Mouse (Mus musculus) liver, embryonic 13.5 days (tissue): Measurements from ENCODE around the gene Dusp1. TPM values are rescaled to one million over a fixed set of nuclear protein-coding genes. Genes with fewer than 3 reads are reported as not detected.

ENCODE experiments used
- ATAC-seq: fragments of 200-750 bp; cut with Nextera tagmentation; 2 replicates; pipeline ENCODE4 v1.8.0; 2017; ENCODE audit warnings: low read depth, mild to moderate bottlenecking, moderate number of reproducible peaks, moderate library complexity
- DNase-seq: peaks from one replicate; pipeline ENCODE4 v3.0.0; 2022
- H3K27ac ChIP-seq: fragments of 300-500 bp; sonication (generic); 2 replicates; pipeline ENCODE4 v1.5.1; 2015; ENCODE audit warnings: moderate library complexity, mild to moderate bottlenecking, inconsistent platforms
- H3K27me3 ChIP-seq: fragments of 300-500 bp; sonication (generic); 2 replicates; pipeline ENCODE4 v1.6.1; 2015; ENCODE audit warnings: mild to moderate bottlenecking, inconsistent platforms
- H3K36me3 ChIP-seq: fragments of 300-500 bp; sonication (generic); 2 replicates; pipeline ENCODE4 v1.6.1; 2015; ENCODE audit warnings: mild to moderate bottlenecking, inconsistent platforms
- H3K4me1 ChIP-seq: fragments of 300-500 bp; sonication (generic); replicated peaks from 2 replicates; pipeline ENCODE4 v1.6.1; 2015; ENCODE audit warnings: inconsistent platforms
- H3K4me2 ChIP-seq: fragments of 300-500 bp; sonication (generic); 2 replicates; pipeline ENCODE4 v1.6.1; 2015; ENCODE audit warnings: inconsistent platforms, mild to moderate bottlenecking, moderate library complexity
- H3K4me3 ChIP-seq: fragments of 300-500 bp; sonication (generic); replicated peaks from 2 replicates; pipeline ENCODE4 v1.5.1; 2015; ENCODE audit warnings: mild to moderate bottlenecking, inconsistent platforms
- H3K9ac ChIP-seq: fragments of 300-500 bp; sonication (generic); 2 replicates; pipeline ENCODE4 v1.6.1; 2015; ENCODE audit warnings: mild to moderate bottlenecking, inconsistent platforms
- H3K9me3 ChIP-seq: fragments of 300-500 bp; sonication (generic); replicated peaks from 2 replicates; pipeline ENCODE4 v1.6.1; 2016; ENCODE audit warnings: inconsistent platforms
- WGBS: fragments of 180-500 bp; shearing (Covaris S2); methylation state at CpG from one replicate; pipeline ENCODE4 v1.1.7; 2015; ENCODE audit not compliant: insufficient replicate concordance; 5-methylcytosine and 5-hydroxymethylcytosine counted together
- polyA plus RNA-seq: library from polyadenylated mRNA; unstranded; fragments of >200 nt; fragmentation: Nextera tagmentation; extraction: Ambion mirVana; gene quantifications from 2 replicates; pipeline ENCODE4 v1.2.1, GENCODE M21; 2015

Gene Dusp1
- polyA plus RNA-seq, 1 experiment from 2014 or later: 22.2 TPM

GRCm38 (mm10) chr17:26561290-26561640 is 663 bp downstream of the Dusp1 start, which contains the start of gene Ergic1:
Gene Ergic1 (plus strand): TSS chr17:26561489.
- peaks cover 63% of the 10 kb centered on the region for H3K4me1 ChIP-seq
- under 1% methylated on average over 35 of the region's 36 CpGs for WGBS
- H3K9me3 ChIP-seq: 0 out of 2 replicates have a peak, but pooled peaks cover 2% of the 10 kb centered on the region
- peak; percentile 75 for DNase-seq
- peak within 1 kb of the TSS; percentile 47; the same call in 1 of the 2 replicates for H3K27ac ChIP-seq
- peaks cover 21% of the 10 kb centered on the region for H3K36me3 ChIP-seq
- peak within 1 kb of the TSS; percentile 70 for H3K4me3 ChIP-seq
- H3K27me3 ChIP-seq: peaks cover 6% of the 10 kb centered on the region; the same call in 1 of the 2 replicates
- peak; percentile 92 for ATAC-seq
- peak within 1 kb of the TSS; percentile 92 for H3K4me2 ChIP-seq
- H3K9ac ChIP-seq: peak within 1 kb of the TSS; percentile 79

GRCm38 (mm10) chr17:26560526-26561289 is 1.2 kb downstream of the Dusp1 start:
- H3K9ac ChIP-seq: peak overlapping the region; percentile 79
- peak overlapping the region; percentile 92 for H3K4me2 ChIP-seq
- ATAC-seq (0 out of 2 replicates have a peak, but pooled peaks have one; percentile 1), DNase-seq (no peak)
- H3K36me3 ChIP-seq: peaks cover 16% of the 10 kb centered on the region
- peak overlapping the region; percentile 5; the same call in 1 of the 2 replicates for H3K27ac ChIP-seq
- peaks cover 63% of the 10 kb centered on the region for H3K4me1 ChIP-seq
- no peaks in the 10 kb centered on the region for H3K9me3 ChIP-seq
- H3K27me3 ChIP-seq: peaks cover 10% of the 10 kb centered on the region; the same call in 1 of the 2 replicates
- H3K4me3 ChIP-seq: peak overlapping the region; percentile 70
- 35% methylated on average over 9 of the region's 9 CpGs for WGBS

GRCm38 (mm10) chr17:26553033-26553432 is 8.9 kb downstream of the Dusp1 start:
- no peak overlapping the region for H3K4me2 ChIP-seq
- peaks cover 60% of the 10 kb centered on the region for H3K27me3 ChIP-seq
- H3K9ac ChIP-seq: no peak overlapping the region
- no peaks in the 10 kb centered on the region for H3K9me3 ChIP-seq
- no peak overlapping the region for H3K27ac ChIP-seq
- no peak for DNase-seq
- no peak for ATAC-seq
- H3K4me3 ChIP-seq: no peak overlapping the region
- peaks cover 12% of the 10 kb centered on the region; the same call in 1 of the 2 replicates for H3K4me1 ChIP-seq
- H3K36me3 ChIP-seq: no peaks in the 10 kb centered on the region
- WGBS: 57% methylated on average over 3 of the region's 3 CpGs

- no peak overlapping the region for H3K4me2 ChIP-seq
- 71% methylated on average over 6 of the region's 6 CpGs for WGBS
- no peaks in the 10 kb centered on the region for H3K9me3 ChIP-seq
- peaks cover 18% of the 10 kb centered on the region; the same call in 1 of the 2 replicates for H3K4me1 ChIP-seq
- no peak overlapping the region for H3K27ac ChIP-seq
- H3K9ac ChIP-seq: no peak overlapping the region
- H3K36me3 ChIP-seq: no peaks in the 10 kb centered on the region
- peaks cover 58% of the 10 kb centered on the region for H3K27me3 ChIP-seq
- ATAC-seq (no peak), DNase-seq (no peak)
- H3K4me3 ChIP-seq: no peak overlapping the region
Observed at GRCm38 (mm10) chr17:26551104-26551503, 10.8 kb downstream of the Dusp1 start.

- no peak for DNase-seq
- 25% methylated on average over 12 of the region's 12 CpGs for WGBS
Observed at GRCm38 (mm10) chr17:26549148-26549809, 12.6 kb downstream of the Dusp1 start.

GRCm38 (mm10) chr17:26548566-26548965 is 13.4 kb downstream of the Dusp1 start:
- Histone ChIP-seq H3K4me3 (no peak overlapping the region), H3K27ac (no peak overlapping the region), H3K36me3 (no peaks in the 10 kb centered on the region), H3K27me3 (peaks cover 50% of the 10 kb centered on the region), H3K9me3 (no peaks in the 10 kb centered on the region), H3K4me1 (peaks cover 25% of the 10 kb centered on the region), H3K9ac (no peak overlapping the region), H3K4me2 (no peak overlapping the region)
- ATAC-seq (no peak), DNase-seq (no peak)
- WGBS: 16% methylated on average over 5 of the region's 5 CpGs

More at GRCm38 (mm10) chr17:26549148-26549809, 12.6 kb downstream of the Dusp1 start:
- H3K27me3 ChIP-seq: peaks cover 50% of the 10 kb centered on the region
- no peak overlapping the region for H3K9ac ChIP-seq
- H3K9me3 ChIP-seq: no peaks in the 10 kb centered on the region
- no peak overlapping the region for H3K4me3 ChIP-seq
- no peaks in the 10 kb centered on the region for H3K36me3 ChIP-seq
- H3K4me2 ChIP-seq: no peak overlapping the region
- ATAC-seq: peak; percentile 34; the same call in 1 of the 2 replicates
- H3K27ac ChIP-seq: peak overlapping the region; percentile 39
- peaks cover 25% of the 10 kb centered on the region for H3K4me1 ChIP-seq

GRCm38 (mm10) chr17:26547771-26548170 is 14.2 kb downstream of the Dusp1 start:
- no peak for DNase-seq
- Histone ChIP-seq H3K27ac (no peak overlapping the region), H3K9me3 (no peaks in the 10 kb centered on the region), H3K27me3 (peaks cover 47% of the 10 kb centered on the region), H3K9ac (no peak overlapping the region), H3K4me3 (no peak overlapping the region), H3K4me2 (no peak overlapping the region), H3K4me1 (peaks cover 25% of the 10 kb centered on the region), H3K36me3 (no peaks in the 10 kb centered on the region)
- WGBS: 25% methylated on average over 7 of the region's 7 CpGs
- no peak for ATAC-seq

GRCm38 (mm10) chr17:26544319-26544963 is 17.5 kb downstream of the Dusp1 start:
- H3K4me3 ChIP-seq: no peak overlapping the region
- peaks cover 25% of the 10 kb centered on the region for H3K4me1 ChIP-seq
- H3K36me3 ChIP-seq: no peaks in the 10 kb centered on the region
- 41% methylated on average over 8 of the region's 8 CpGs for WGBS
- no peak overlapping the region for H3K27ac ChIP-seq
- H3K9me3 ChIP-seq: no peaks in the 10 kb centered on the region
- H3K27me3 ChIP-seq: peaks cover 18% of the 10 kb centered on the region
- no peak overlapping the region for H3K4me2 ChIP-seq
- DNase-seq (no peak), ATAC-seq (no peak)
- H3K9ac ChIP-seq: 0 out of 2 replicates have a peak overlapping the region, but pooled peaks have one; percentile 12

GRCm38 (mm10) chr17:26540083-26540482 is 21.8 kb downstream of the Dusp1 start:
- 75% methylated on average over 5 of the region's 5 CpGs for WGBS
- no peak for ATAC-seq
- no peak overlapping the region for H3K4me2 ChIP-seq

GRCm38 (mm10) chr17:26537722-26538471 is 24.0 kb downstream of the Dusp1 start:
- WGBS: 26% methylated on average over 6 of the region's 6 CpGs
- Histone ChIP-seq H3K4me1 (peaks cover 51% of the 10 kb centered on the region), H3K27ac (peak overlapping the region; percentile 13; the same call in 1 of the 2 replicates), H3K9ac (peak overlapping the region; percentile 22; the same call in 1 of the 2 replicates), H3K4me3 (no peak overlapping the region), H3K36me3 (no peaks in the 10 kb centered on the region), H3K9me3 (no peaks in the 10 kb centered on the region), H3K27me3 (peaks cover 2% of the 10 kb centered on the region; the same call in 1 of the 2 replicates), H3K4me2 (peak overlapping the region; percentile 40)
- ATAC-seq (peak; percentile 57; the same call in 1 of the 2 replicates), DNase-seq (peak; percentile 52)

More at GRCm38 (mm10) chr17:26540083-26540482, 21.8 kb downstream of the Dusp1 start:
- Histone ChIP-seq H3K27ac (no peak overlapping the region), H3K4me1 (peaks cover 36% of the 10 kb centered on the region), H3K4me3 (no peak overlapping the region), H3K36me3 (no peaks in the 10 kb centered on the region), H3K9me3 (no peaks in the 10 kb centered on the region), H3K9ac (no peak overlapping the region), H3K27me3 (peaks cover 2% of the 10 kb centered on the region; the same call in 1 of the 2 replicates)
- DNase-seq: no peak
